Mouse (Mus musculus) stomach, postnatal 0 days (tissue): ENCODE results near the gene Dnajb14.

Experiments
- CTCF ChIP-seq: IDR thresholded peaks from 2 replicates; pipeline ENCODE4 v1.5.1; 2016; ENCODE audit warnings: antibody characterized with exemption, low read depth, mild to moderate bottlenecking, moderate library complexity
- EP300 ChIP-seq: optimal IDR thresholded peaks from 2 replicates; pipeline ENCODE3; 2016; ENCODE audit warnings: antibody characterized with exemption

GRCm38 (mm10) chr3:137961736-137962385 lies 94.4 kb downstream of the Dnajb14 start:
- TF ChIP-seq CTCF, result no peak
- TF ChIP-seq EP300, result no peak
